Mouse (Mus musculus): ENCODE measurements around the gene Stk38. TPM values are rescaled to one million over a fixed set of nuclear protein-coding genes. Genes with fewer than 3 reads are reported as not detected.
"Not testable (repeated sequence)": the region's sequence is repeated elsewhere in the genome, so short reads cannot be mapped to it uniquely, and the experiment has no call there.

The Stk38 gene
- polyA plus RNA-seq, 1 experiment from 2014 or later, result 121 TPM

DNA sequence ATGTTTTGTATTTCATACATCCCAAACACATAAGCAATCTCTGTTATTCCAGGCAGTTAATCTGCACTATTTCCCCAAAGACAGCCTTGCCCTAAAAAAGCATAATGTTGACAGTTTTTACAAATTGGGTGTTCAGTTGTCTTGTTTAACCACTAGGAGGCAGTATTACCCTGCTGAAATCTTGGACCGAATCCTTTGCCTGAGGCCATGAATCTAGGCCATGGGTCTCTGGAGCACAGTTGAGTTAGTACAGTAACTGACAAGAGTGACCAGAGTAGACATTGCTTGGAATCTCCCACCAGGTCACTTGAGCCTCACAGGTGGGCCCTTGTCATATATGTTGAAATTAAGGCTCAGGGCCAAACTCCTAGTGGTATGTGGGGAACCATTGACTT, 37.1 kb upstream of the Stk38 start:
- Histone ChIP-seq H3K27ac (replicated peaks; ENCODE audit: low read depth, low read length) (no peak overlapping the region), H3K4me2 (ENCODE audit: low read depth, low read length) (no peak overlapping the region), H3K9ac (replicated peaks; ENCODE audit: low read length) (no peak overlapping the region), H3K9me3 (replicated peaks; ENCODE audit: control insufficient read depth, low read length) (no peaks in the 10 kb centered on the region), H3K36me3 (replicated peaks; ENCODE audit: control insufficient read depth, insufficient read depth, low read depth, low read length) (peaks cover 20% of the 10 kb centered on the region), H3K27me3 (ENCODE audit: control insufficient read depth, insufficient read depth, low read length) (no peaks in the 10 kb centered on the region), H3K4me3 (ENCODE audit: low read depth, low read length) (no peak overlapping the region), H3K4me1 (ENCODE audit: control insufficient read depth, insufficient read depth, low read length) (no peaks in the 10 kb centered on the region)
- ATAC-seq (replicated peaks; ENCODE audit: insufficient number of reproducible peaks, low FRiP score, low TSS enrichment, low read depth) (no peak), DNase-seq (ENCODE audit: low spot score) (peak; percentile 65)
- 76% methylated on average over 1 of the region's 1 CpGs for WGBS

DNA sequence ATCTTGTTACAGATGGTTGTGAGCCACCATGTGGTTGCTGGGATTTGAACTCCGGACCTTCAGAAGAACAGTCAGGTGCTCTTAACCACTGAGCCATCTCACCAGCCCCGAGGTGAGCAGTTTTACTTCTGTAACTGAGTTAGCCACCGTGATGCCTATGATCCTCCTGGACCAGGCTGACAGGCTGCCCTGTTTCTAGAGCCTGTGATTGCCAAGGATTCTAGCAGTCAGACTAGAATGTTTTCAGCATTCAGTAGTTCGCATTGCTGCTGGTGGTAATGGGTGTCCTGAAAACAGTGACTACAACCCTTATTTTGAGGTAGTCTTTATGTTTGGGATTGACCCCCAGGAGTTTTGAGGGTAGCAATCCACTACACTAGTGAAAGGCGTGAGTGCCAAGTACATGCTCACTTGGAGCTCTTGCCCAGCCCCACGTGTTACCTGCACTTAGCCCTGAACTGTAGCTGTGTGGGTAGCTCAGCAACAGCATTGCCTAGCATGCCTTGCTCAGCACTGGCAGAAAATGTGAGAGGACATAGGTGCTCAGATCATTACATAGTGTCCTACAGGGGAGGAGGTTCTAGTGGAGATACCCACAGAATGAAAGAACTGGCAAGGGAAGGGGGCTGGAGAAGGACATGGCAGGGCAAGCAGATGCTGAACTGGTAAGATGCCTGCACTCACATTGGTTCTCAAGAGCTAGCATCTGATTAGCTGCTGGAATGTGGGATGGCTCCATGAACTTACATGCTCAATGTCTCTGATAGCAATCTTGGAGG, 36.5 kb upstream of the Stk38 start:
- Histone ChIP-seq H3K4me2 (ENCODE audit: low read depth, low read length) (no peak overlapping the region), H3K4me1 (ENCODE audit: control insufficient read depth, insufficient read depth, low read length) (no peaks in the 10 kb centered on the region), H3K27me3 (ENCODE audit: control insufficient read depth, insufficient read depth, low read length) (no peaks in the 10 kb centered on the region), H3K9ac (replicated peaks; ENCODE audit: low read length) (no peak overlapping the region), H3K36me3 (replicated peaks; ENCODE audit: control insufficient read depth, insufficient read depth, low read depth, low read length) (peaks cover 26% of the 10 kb centered on the region), H3K4me3 (ENCODE audit: low read depth, low read length) (no peak overlapping the region), H3K9me3 (replicated peaks; ENCODE audit: control insufficient read depth, low read length) (no peaks in the 10 kb centered on the region), H3K27ac (replicated peaks; ENCODE audit: low read depth, low read length) (no peak overlapping the region)
- ATAC-seq (replicated peaks; ENCODE audit: insufficient number of reproducible peaks, low FRiP score, low TSS enrichment, low read depth) (no peak), DNase-seq (ENCODE audit: low spot score) (no peak)
- 83% methylated on average over 6 of the region's 6 CpGs for WGBS

DNA sequence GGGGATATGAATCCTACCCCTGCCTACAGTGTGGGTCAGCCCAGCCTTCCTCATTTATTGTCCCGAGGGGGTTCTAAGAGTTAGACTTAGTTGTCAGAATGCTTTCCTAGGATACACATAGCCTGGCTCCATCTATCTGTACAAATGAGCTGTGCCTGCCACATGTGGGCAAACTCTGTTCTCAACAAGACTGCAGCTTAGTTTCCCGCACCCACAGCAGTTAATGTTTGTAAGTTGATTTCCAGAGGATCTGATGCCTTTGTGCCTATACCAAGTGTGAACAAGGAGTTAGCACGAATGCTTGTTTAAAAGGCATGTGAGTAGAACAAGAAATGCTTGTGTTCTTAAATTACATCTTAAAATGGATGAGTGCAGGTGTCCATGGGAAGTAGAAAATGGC, 35.8 kb upstream of the Stk38 start:
- no peak for DNase-seq (ENCODE audit: low spot score)
- H3K4me3 ChIP-seq (ENCODE audit: low read depth, low read length), result no peak overlapping the region

DNA sequence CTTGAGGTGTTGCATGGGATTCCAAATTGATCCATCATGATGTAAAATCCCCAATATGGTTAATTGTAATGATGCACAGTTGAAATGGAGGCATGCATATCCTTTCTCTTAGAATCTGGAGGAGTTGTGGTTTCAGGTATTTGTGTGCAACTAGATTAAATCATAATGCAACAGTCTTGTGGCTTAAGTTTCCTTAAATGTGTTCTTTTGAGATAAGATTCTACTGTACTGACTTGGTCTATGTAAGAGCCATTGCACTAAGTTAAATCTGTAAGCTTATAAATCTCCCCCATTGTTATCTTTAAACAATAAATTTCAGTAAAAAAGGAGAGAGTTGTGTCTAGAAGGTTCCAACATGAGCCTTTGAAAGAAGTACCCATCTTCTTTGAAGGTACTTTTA, 34.8 kb upstream of the Stk38 start:
- no peaks in the 10 kb centered on the region for H3K27me3 ChIP-seq (ENCODE audit: control insufficient read depth, insufficient read depth, low read length)
- no peak overlapping the region for H3K4me3 ChIP-seq (ENCODE audit: low read depth, low read length)
- H3K27ac ChIP-seq (replicated peaks; ENCODE audit: low read depth, low read length), result no peak overlapping the region
- H3K4me2 ChIP-seq (ENCODE audit: low read depth, low read length), result no peak overlapping the region
- no peaks in the 10 kb centered on the region for H3K9me3 ChIP-seq (replicated peaks; ENCODE audit: control insufficient read depth, low read length)
- H3K9ac ChIP-seq (replicated peaks; ENCODE audit: low read length), result no peak overlapping the region
- no peaks in the 10 kb centered on the region for H3K4me1 ChIP-seq (ENCODE audit: control insufficient read depth, insufficient read depth, low read length)
- peaks cover 34% of the 10 kb centered on the region for H3K36me3 ChIP-seq (replicated peaks; ENCODE audit: control insufficient read depth, insufficient read depth, low read depth, low read length)
- DNase-seq (ENCODE audit: low spot score), result no peak
- ATAC-seq (replicated peaks; ENCODE audit: insufficient number of reproducible peaks, low FRiP score, low TSS enrichment, low read depth), result no peak

More for the DNA sequence above, 35.8 kb upstream of the Stk38 start:
- no peak overlapping the region for H3K27ac ChIP-seq (replicated peaks; ENCODE audit: low read depth, low read length)
- H3K36me3 ChIP-seq (replicated peaks; ENCODE audit: control insufficient read depth, insufficient read depth, low read depth, low read length), result peaks cover 28% of the 10 kb centered on the region
- no peaks in the 10 kb centered on the region for H3K9me3 ChIP-seq (replicated peaks; ENCODE audit: control insufficient read depth, low read length)
- no peak overlapping the region for H3K9ac ChIP-seq (replicated peaks; ENCODE audit: low read length)
- no peak overlapping the region for H3K4me2 ChIP-seq (ENCODE audit: low read depth, low read length)
- 88% methylated on average over 3 of the region's 3 CpGs for WGBS
- ATAC-seq (replicated peaks; ENCODE audit: insufficient number of reproducible peaks, low FRiP score, low TSS enrichment, low read depth), result no peak
- no peaks in the 10 kb centered on the region for H3K27me3 ChIP-seq (ENCODE audit: control insufficient read depth, insufficient read depth, low read length)
- H3K4me1 ChIP-seq (ENCODE audit: control insufficient read depth, insufficient read depth, low read length), result no peaks in the 10 kb centered on the region

DNA sequence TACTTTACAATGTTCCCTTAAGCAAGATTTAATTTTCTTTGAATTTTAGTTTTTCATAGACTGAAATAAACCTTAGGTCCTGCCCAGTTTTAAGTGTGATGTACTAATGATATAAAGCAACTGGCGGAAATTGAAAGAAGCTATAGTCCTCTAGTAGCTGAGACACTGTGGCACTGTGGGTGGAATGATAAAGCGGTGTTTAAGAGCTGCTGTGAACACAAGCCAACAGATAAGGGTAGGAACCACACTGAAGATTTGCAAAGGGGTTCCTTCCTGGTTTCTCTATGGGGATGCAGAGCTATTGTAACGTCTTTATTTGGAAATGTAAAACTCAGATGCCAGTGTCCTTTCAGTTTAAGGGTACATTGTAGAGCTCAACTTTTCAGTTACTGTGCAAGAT, 33.8 kb upstream of the Stk38 start:
- H3K36me3 ChIP-seq (replicated peaks; ENCODE audit: control insufficient read depth, insufficient read depth, low read depth, low read length), result peaks cover 37% of the 10 kb centered on the region
- H3K4me3 ChIP-seq (ENCODE audit: low read depth, low read length); ATAC-seq (replicated peaks; ENCODE audit: insufficient number of reproducible peaks, low FRiP score, low TSS enrichment, low read depth); H3K9me3 ChIP-seq (replicated peaks; ENCODE audit: control insufficient read depth, low read length); H3K27ac ChIP-seq (replicated peaks; ENCODE audit: low read depth, low read length); H3K4me2 ChIP-seq (ENCODE audit: low read depth, low read length); H3K4me1 ChIP-seq (ENCODE audit: control insufficient read depth, insufficient read depth, low read length); DNase-seq (ENCODE audit: low spot score); H3K27me3 ChIP-seq (ENCODE audit: control insufficient read depth, insufficient read depth, low read length); H3K9ac ChIP-seq (replicated peaks; ENCODE audit: low read length): not testable (repeated sequence)
- 88% methylated on average over 3 of the region's 3 CpGs for WGBS

DNA sequence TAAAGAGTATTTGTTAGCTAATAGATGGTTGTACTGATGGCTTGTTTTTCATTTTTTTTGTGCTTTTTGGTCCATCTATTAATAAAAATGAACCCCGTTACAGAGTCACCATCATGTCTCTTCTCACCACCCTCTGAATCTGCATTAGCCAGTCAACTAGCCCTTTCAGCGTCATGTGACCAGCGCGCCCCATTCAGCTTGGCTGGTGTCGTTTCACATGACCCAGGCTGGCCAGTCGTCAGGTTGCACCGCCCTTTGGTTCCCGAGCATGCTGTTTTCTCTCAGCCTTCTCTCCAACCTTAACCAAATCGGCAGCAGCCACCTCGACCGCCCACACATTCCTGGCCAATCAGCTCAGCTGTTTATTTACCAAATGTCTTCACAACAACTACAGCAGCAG, 31.6 kb upstream of the Stk38 start:
- Histone ChIP-seq H3K9me3 (replicated peaks; ENCODE audit: control insufficient read depth, low read length) (no peaks in the 10 kb centered on the region), H3K27ac (replicated peaks; ENCODE audit: low read depth, low read length) (no peak overlapping the region), H3K4me3 (ENCODE audit: low read depth, low read length) (no peak overlapping the region), H3K9ac (replicated peaks; ENCODE audit: low read length) (no peak overlapping the region), H3K4me2 (ENCODE audit: low read depth, low read length) (no peak overlapping the region), H3K4me1 (ENCODE audit: control insufficient read depth, insufficient read depth, low read length) (no peaks in the 10 kb centered on the region; the same call in 1 of the 2 replicates), H3K27me3 (ENCODE audit: control insufficient read depth, insufficient read depth, low read length) (no peaks in the 10 kb centered on the region), H3K36me3 (replicated peaks; ENCODE audit: control insufficient read depth, insufficient read depth, low read depth, low read length) (peaks cover 30% of the 10 kb centered on the region)
- no peak for ATAC-seq (replicated peaks; ENCODE audit: insufficient number of reproducible peaks, low FRiP score, low TSS enrichment, low read depth)
- WGBS, result 72% methylated on average over 11 of the region's 11 CpGs
- DNase-seq (ENCODE audit: low spot score), result no peak

DNA sequence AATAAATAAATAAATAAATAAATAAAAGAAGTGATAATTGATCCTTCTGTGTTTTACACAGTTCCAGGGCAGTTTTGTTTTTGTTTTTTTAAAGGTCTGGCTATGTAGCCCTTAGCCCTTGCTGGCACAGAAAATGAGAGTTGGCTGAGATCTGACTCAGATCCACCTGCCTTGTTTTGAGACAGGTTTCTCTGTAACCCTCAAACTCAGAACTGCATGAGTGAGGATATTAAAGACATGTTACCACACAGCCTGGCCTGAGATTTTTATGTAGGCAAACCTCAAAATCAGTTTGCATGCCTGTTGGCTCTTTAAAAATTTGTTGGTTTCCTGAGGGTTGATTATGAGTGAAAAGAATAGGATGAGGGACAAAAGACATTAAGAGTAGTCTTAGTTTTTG, 27.7 kb upstream of the Stk38 start:
- no peaks in the 10 kb centered on the region for H3K27me3 ChIP-seq (ENCODE audit: control insufficient read depth, insufficient read depth, low read length)
- no peaks in the 10 kb centered on the region; the same call in 1 of the 2 replicates for H3K4me1 ChIP-seq (ENCODE audit: control insufficient read depth, insufficient read depth, low read length)
- peaks cover 22% of the 10 kb centered on the region for H3K36me3 ChIP-seq (replicated peaks; ENCODE audit: control insufficient read depth, insufficient read depth, low read depth, low read length)
- no peak for DNase-seq (ENCODE audit: low spot score)
- H3K9me3 ChIP-seq (replicated peaks; ENCODE audit: control insufficient read depth, low read length), result no peaks in the 10 kb centered on the region
- no peak overlapping the region for H3K9ac ChIP-seq (replicated peaks; ENCODE audit: low read length)
- H3K27ac ChIP-seq (replicated peaks; ENCODE audit: low read depth, low read length), result no peak overlapping the region
- H3K4me3 ChIP-seq (ENCODE audit: low read depth, low read length), result peak overlapping the region; percentile 84
- H3K4me2 ChIP-seq (ENCODE audit: low read depth, low read length), result peak overlapping the region; percentile 33
- ATAC-seq (replicated peaks; ENCODE audit: insufficient number of reproducible peaks, low FRiP score, low TSS enrichment, low read depth), result no peak

DNA sequence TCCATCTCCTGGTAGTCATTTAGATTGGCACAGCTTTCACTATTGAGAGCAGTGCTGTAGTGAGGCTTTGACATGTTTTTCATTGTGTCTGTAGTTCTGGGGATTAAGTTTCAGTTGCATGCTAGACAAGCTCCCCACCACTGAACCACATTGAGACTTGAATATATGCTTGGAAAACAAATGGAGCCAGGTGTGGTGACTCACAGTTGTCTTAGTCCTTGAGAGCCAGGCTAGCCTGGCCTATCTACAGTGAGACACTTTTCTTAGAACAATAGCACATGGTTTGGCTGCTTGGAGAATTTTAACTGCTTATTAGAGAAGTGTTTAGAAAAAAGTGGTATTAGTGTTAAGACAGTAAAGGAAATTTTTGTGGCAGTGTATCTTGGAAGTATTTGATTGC, 26.5 kb upstream of the Stk38 start:
- Histone ChIP-seq H3K27me3 (ENCODE audit: control insufficient read depth, insufficient read depth, low read length) (no peaks in the 10 kb centered on the region), H3K4me2 (ENCODE audit: low read depth, low read length) (peak overlapping the region; percentile 49), H3K27ac (replicated peaks; ENCODE audit: low read depth, low read length) (no peak overlapping the region), H3K36me3 (replicated peaks; ENCODE audit: control insufficient read depth, insufficient read depth, low read depth, low read length) (peaks cover 16% of the 10 kb centered on the region), H3K4me3 (ENCODE audit: low read depth, low read length) (peak overlapping the region; percentile 84), H3K9me3 (replicated peaks; ENCODE audit: control insufficient read depth, low read length) (no peaks in the 10 kb centered on the region), H3K9ac (replicated peaks; ENCODE audit: low read length) (peak overlapping the region; percentile 93), H3K4me1 (ENCODE audit: control insufficient read depth, insufficient read depth, low read length) (no peaks in the 10 kb centered on the region; the same call in 1 of the 2 replicates)
- DNase-seq (ENCODE audit: low spot score) (peak; percentile 42), ATAC-seq (replicated peaks; ENCODE audit: insufficient number of reproducible peaks, low FRiP score, low TSS enrichment, low read depth) (no peak)

Data from embryonic facial prominence, embryonic 11.5 days (tissue).